Mouse (Mus musculus) splenic B cell, adult 2 months (primary cell): ENCODE measurements around the gene Gp1bb.

ENCODE experiments used
- DNase-seq: peaks from one replicate; pipeline ENCODE4 v3.0.0-alpha.2; 2011; ENCODE audit warnings: low read depth, low spot score
- H3K27me3 ChIP-seq: 2 replicates; pipeline ENCODE4 v1.6.1; 2012; ENCODE audit warnings: mild to moderate bottlenecking, low read length, moderate library complexity, mixed read lengths; ENCODE audit not compliant: control insufficient read depth, poor library complexity, insufficient read depth, severe bottlenecking
- H3K36me3 ChIP-seq: 2 replicates; pipeline ENCODE4 v1.6.1; 2012; ENCODE audit warnings: mild to moderate bottlenecking, low read length, moderate library complexity, mixed read lengths; ENCODE audit not compliant: control insufficient read depth, poor library complexity, insufficient read depth, severe bottlenecking

The Gp1bb gene

DNA sequence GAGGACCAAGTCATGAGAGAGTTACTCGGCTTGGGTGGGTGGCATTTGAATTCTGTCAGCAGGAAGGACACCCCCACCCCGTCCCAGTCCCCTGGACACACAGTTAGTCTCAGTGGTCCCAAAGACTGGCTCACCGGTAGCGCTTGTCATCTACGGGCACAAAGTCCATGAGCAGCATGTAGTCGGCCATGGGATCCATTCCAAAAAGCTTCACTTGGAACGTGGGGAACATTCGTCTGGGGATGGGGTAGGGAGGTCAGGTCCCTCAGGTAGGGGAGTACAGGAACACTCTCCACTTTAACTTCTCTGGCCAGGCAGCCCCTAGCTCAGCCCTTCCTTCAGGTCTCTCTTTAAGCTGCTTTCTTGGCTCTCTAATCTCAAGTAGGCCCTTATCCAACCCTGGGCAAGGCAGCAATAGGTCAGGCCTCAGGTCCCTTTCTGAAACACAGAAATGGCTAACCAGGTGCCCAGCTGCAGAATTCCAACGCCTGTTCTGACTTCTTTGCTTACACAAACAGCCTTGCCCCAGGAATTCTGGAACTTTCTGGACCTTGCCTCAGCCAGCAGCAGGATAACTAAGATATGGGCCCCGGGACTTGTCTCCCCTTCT, 37.2 kb downstream of the Gp1bb start:
- Histone ChIP-seq H3K36me3 (no peaks in the 10 kb centered on the region), H3K27me3 (peaks cover 4% of the 10 kb centered on the region; the same call in 1 of the 2 replicates)
- no peak for DNase-seq

DNA sequence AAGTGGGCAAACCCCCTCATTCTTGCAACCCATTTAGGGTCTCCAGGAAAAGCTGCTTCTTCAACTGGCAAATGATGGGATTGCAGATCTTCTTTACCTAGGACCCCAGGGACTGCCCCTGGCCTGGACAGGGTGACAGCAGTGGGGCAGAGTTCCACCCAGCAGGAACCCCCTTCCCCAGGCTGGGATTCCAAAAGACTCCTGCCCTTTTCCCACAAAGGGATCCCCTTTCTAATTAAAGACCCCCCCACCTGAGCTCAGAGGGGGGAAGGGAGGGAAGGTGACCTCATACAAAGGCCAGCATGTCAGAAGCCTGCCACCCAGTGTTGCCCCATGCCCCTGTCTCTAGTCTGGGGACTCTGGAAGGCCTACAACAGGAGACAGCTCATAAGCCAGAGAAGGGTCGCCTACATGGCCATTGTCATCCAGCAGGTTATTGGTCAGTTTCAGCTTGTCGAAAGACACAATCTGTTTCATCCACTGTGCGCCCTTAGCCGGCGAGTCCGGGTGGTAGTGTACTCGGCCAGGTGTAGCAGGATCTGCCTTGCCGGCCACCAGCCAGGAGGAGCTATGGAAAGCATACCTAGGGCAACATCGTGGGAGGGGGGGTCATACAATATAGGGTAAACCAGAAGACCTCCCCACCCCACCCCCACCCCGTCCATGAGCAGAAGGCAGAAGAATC, 38.4 kb downstream of the Gp1bb start:
- Histone ChIP-seq H3K27me3 (peaks cover 4% of the 10 kb centered on the region; the same call in 1 of the 2 replicates), H3K36me3 (no peaks in the 10 kb centered on the region)
- DNase-seq: no peak

DNA sequence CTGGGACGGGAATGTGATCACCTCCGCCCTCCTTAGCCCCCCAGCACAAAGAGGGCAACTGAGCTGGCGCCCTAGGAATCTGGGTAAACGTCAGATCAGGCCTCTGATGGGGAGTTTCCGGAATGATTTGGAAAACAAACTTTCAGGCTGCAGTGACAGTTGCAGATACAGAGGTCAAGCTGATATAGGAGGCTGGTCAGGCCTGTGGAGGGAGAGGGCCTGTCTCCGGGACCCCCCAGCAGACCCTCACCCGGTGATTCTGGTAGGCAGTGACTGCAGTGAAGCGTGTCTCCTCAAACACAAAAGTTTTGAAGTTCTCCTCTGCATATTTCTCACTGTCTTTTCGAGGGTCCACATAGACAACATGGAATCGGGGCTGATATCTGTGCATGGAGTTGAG, 39.0 kb downstream of the Gp1bb start:
- Histone ChIP-seq H3K36me3 (no peaks in the 10 kb centered on the region), H3K27me3 (peaks cover 4% of the 10 kb centered on the region; the same call in 1 of the 2 replicates)
- DNase-seq: no peak

DNA sequence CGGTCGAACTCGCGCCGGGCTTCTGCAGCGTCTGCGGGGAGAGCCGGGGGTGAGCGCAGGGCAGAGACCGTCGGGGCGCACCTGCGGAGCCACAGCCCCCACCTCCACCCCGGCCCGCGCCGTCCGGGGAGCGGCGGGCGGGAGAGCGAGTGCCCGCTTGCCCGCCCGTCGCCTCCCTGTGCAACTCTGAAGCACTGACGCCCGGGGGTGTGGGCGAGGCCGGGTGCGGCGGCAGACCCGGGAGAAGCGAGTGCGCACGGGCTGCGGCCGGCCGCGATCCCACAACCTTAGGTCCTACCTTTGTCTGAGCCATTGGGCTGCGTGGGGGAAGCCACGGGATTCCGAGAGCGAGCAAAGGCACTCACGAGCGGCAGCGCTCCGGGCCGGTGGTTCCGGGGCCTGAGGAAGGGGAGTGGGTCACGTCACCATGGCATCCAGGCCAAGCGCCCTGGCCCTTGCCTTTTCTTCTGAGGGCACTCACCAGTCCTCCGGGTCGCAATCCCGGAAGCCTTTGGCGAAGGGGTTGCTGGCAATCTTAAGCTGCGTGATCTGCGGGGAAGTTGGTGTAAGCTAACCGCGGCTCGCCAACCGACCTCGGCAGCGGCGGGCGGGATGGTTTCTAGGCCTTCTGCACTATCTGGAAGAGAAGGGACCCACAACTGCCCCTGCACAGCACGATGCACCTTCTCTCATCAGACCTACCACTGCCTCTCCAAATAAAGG, 39.6 kb downstream of the Gp1bb start:
- H3K36me3 ChIP-seq: no peaks in the 10 kb centered on the region
- H3K27me3 ChIP-seq: peaks cover 2% of the 10 kb centered on the region; the same call in 1 of the 2 replicates
- no peak for DNase-seq

DNA sequence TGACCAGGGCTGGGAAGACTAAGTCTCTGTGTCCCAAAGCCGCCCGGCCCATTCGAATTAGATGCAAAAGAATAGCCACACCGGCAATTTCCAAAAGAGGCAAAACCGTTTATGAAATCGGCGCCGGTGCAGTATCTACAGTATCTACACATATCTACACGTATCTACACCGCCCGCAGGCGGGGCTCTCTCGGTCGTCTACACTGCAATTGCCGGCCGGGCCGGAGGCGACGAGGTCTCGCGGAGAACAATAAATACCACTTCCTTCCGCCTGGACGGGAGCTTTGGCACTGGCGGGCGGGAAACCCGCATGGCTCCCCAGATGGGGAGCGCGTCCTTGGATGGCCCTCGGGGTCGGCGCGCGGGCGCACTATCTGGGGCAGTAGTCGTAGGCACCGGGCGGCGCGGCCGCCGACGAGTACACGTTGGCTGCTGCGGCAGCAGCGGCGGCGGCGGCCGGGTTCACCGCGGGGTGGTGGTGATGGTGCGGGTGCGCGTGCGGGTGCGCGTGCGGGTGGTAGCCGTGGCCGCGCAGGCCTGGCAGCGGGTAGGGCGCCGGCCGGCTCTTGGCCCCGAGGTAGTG, 40.5 kb downstream of the Gp1bb start:
- DNase-seq: no peak
- Histone ChIP-seq H3K36me3 (no peaks in the 10 kb centered on the region), H3K27me3 (0 out of 2 replicates have a peak, but pooled peaks cover 2% of the 10 kb centered on the region)

DNA sequence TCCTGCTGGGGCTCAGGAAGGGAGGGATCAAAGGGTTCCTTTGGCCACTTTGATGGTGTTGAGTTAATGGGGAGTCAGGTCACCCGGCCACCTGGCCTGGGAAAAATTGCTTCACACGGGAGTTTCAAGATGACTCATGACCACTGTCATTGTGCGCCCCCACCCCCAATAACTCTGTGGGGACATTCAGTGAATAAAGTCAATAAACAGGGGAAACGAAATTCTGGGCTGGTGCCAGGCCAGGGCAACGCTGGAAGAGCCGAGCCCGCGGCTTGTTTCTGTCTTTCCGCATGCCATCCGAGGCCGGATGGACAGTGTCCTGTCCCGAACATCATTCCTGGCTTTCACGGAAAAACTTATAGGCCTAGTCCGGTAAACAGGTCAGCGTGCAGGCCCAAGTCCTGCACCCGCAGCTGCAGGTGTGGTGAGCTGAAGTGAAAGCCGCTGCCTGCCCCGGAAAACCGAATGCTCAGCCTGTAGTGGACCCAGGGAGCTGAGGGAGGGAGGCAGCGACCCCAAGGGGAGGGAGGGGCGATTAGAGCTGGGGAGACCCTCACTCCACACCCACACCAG, 41.1 kb downstream of the Gp1bb start:
- Histone ChIP-seq H3K36me3 (no peaks in the 10 kb centered on the region), H3K27me3 (0 out of 2 replicates have a peak, but pooled peaks cover 2% of the 10 kb centered on the region)
- DNase-seq: no peak

DNA sequence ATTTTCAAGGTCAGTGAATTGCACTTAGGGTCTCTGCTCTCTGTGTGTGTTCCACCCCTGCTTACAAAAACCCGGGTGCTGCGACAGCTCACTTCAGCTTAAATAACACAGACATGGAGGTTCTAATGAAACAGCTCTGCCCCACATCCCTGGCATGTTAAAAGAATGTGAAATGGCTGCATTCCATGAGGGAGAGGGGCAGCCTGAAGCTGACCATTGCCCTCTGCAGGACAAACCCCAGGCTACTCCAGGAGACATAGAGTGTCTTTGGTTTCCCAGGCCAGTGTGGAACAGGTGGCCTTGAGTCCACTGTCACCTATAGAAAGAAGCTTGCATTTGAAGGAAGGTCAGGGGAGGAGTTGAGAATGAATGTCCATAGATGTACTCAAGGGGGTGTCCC, 41.8 kb downstream of the Gp1bb start:
- Histone ChIP-seq H3K36me3 (no peaks in the 10 kb centered on the region), H3K27me3 (0 out of 2 replicates have a peak, but pooled peaks cover 2% of the 10 kb centered on the region)
- no peak for DNase-seq

DNA sequence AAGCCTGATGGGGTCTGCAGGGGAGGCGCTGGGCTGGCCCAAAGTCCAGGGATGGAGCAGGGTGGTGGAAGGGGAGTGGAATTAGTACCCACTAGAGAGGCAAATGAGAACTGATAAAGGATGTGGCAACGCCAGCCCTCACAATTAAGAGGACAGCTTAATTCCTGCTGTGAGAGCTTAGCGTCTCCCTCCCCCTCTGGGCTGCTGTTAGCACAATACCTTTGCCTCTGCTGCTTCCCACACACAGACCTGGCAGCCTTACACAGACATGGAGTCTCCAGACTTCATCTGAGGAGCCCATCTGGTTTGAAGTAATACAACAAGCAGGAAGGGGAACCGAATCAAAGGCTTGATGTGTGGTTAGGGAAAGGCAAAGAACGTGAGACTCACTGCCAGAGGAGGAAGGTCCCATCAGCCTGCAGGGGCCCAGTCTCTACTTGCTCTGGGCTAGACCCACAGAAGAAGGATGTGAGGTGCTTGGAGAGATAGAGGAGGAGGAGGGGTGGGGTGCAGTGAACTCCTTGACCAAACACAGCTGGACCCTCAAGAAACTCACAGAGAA, 44.5 kb downstream of the Gp1bb start:
- DNase-seq: no peak
- 0 out of 2 replicates have a peak, but pooled peaks cover 2% of the 10 kb centered on the region for H3K27me3 ChIP-seq
- no peaks in the 10 kb centered on the region for H3K36me3 ChIP-seq

DNA sequence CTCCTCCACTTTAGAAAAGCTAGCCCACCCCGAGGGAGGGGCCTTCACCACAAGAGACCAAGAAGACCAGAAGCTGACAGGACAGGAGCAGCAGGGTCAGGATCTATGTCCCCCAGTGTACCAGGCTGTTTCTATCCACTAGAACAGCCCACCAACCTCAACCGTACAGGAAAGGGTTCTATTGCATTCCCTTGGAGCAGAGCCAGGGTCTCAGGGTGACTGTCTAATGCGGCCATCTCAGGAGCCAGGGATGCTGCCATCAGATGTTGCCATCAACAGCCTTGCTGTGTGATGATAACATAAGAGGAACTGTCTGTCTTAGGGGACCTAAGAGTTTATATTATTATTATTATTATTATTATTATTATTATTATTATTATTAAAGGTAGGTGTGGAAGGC, 45.1 kb downstream of the Gp1bb start:
- no peaks in the 10 kb centered on the region for H3K36me3 ChIP-seq
- DNase-seq: no peak
- 0 out of 2 replicates have a peak, but pooled peaks cover 2% of the 10 kb centered on the region for H3K27me3 ChIP-seq

DNA sequence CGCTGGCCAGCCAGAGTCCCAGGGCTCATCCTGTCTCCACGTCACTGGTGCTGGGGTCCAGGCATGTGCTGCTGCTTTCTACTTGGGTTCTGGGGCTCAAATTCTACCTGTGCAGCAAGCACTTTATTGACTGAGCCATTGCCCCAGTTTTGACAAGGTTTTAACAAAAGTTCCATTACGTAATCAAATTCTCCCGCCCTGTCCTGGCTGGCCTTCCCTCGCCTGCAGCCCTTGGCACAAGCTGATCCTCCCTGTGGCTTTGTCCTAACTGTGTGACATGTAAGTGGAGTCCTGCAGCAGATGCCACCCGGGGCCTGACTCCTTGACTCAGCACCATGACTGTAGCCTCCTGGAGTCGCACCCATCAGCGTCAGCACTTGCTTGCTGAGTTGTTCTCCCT, 48.0 kb downstream of the Gp1bb start:
- no peaks in the 10 kb centered on the region for H3K36me3 ChIP-seq
- no peak for DNase-seq

More for the DNA sequence above, 48.0 kb downstream of the Gp1bb start:
- no peaks in the 10 kb centered on the region for H3K27me3 ChIP-seq
